Mouse (Mus musculus) embryo, embryonic 11.5 days (tissue): Measurements from ENCODE around the gene Dhx35.

Experiments used
- DNase-seq: peaks from one replicate; pipeline ENCODE4 v3.0.0-alpha.2; 2012; ENCODE audit warnings: low read depth, low spot score

The Dhx35 gene

GRCm38 (mm10) chr2:158893171-158893853 lies 98.7 kb downstream of the Dhx35 start:
- DNase-seq = no peak

- no peak for DNase-seq
Measured at GRCm38 (mm10) chr2:158898469-158899196, 104.0 kb downstream of the Dhx35 start.
